Mouse (Mus musculus) liver, embryonic 16.5 days (tissue): ENCODE measurements around the gene Cdc42bpb. TPM values are rescaled to one million over a fixed set of nuclear protein-coding genes. Genes with fewer than 3 reads are reported as not detected.

Experiments
- ATAC-seq: fragments of 200-750 bp; cut with Nextera tagmentation; 2 replicates; pipeline ENCODE4 v1.8.0; 2017; ENCODE audit warnings: low read depth, mild to moderate bottlenecking, moderate number of reproducible peaks, moderate library complexity
- H3K27ac ChIP-seq: fragments of 300-500 bp; sonication (generic); 2 replicates; pipeline ENCODE4 v1.5.1; 2014; ENCODE audit warnings: mild to moderate bottlenecking, low read length
- H3K27me3 ChIP-seq: fragments of 300-500 bp; sonication (generic); 2 replicates; pipeline ENCODE4 v1.6.1; 2014; ENCODE audit warnings: low read depth, low read length, mixed read lengths; ENCODE audit not compliant: control insufficient read depth, insufficient read depth
- H3K36me3 ChIP-seq: fragments of 300-500 bp; sonication (generic); 2 replicates; pipeline ENCODE4 v1.6.1; 2014; ENCODE audit warnings: mild to moderate bottlenecking; ENCODE audit not compliant: control insufficient read depth, insufficient read depth
- H3K4me1 ChIP-seq: fragments of 300-500 bp; sonication (generic); 2 replicates; pipeline ENCODE4 v1.6.1; 2014; ENCODE audit warnings: low read depth, low read length, mixed read lengths; ENCODE audit not compliant: control insufficient read depth
- H3K4me2 ChIP-seq: fragments of 300-500 bp; sonication (generic); 2 replicates; pipeline ENCODE4 v1.6.1; 2014; ENCODE audit warnings: low read depth, low read length, mixed read lengths
- H3K4me3 ChIP-seq: fragments of 300-500 bp; sonication (generic); 2 replicates; pipeline ENCODE4 v1.5.1; 2014; ENCODE audit warnings: low read depth, mild to moderate bottlenecking, low read length
- H3K9ac ChIP-seq: fragments of 300-500 bp; sonication (generic); 2 replicates; pipeline ENCODE4 v1.6.1; 2014; ENCODE audit warnings: low read depth, low read length
- H3K9me3 ChIP-seq: fragments of 300-500 bp; sonication (generic); replicated peaks from 2 replicates; pipeline ENCODE4 v1.6.1; 2016; ENCODE audit warnings: low read length; ENCODE audit not compliant: control insufficient read depth
- WGBS: fragments of 180-500 bp; shearing (Covaris S2); extraction: QIAGEN DNeasy Blood & Tissue Kit; methylation state at CpG from one replicate; pipeline ENCODE4 v1.1.7; 2014; ENCODE audit not compliant: insufficient replicate concordance; 5-methylcytosine and 5-hydroxymethylcytosine counted together
- polyA plus RNA-seq: library from polyadenylated mRNA; unstranded; fragments of >200 nt; fragmentation: Nextera tagmentation; extraction: Ambion mirVana; gene quantifications from 2 replicates; pipeline ENCODE4 v1.2.1, GENCODE M21; 2015

Gene Cdc42bpb
- polyA plus RNA-seq, 1 experiment from 2014 or later = 10.1 TPM

- Histone ChIP-seq H3K4me3 (no peak overlapping the region), H3K27ac (no peak overlapping the region), H3K27me3 (no peaks in the 10 kb centered on the region), H3K4me1 (peaks cover 14% of the 10 kb centered on the region), H3K36me3 (no peaks in the 10 kb centered on the region), H3K9me3 (no peaks in the 10 kb centered on the region), H3K9ac (no peak overlapping the region), H3K4me2 (no peak overlapping the region)
- ATAC-seq = no peak
- 78% methylated on average over 8 of the region's 8 CpGs for WGBS
Measured at GRCm38 (mm10) chr12:111250116-111250515, 127.4 kb downstream of the Cdc42bpb start.

DNA sequence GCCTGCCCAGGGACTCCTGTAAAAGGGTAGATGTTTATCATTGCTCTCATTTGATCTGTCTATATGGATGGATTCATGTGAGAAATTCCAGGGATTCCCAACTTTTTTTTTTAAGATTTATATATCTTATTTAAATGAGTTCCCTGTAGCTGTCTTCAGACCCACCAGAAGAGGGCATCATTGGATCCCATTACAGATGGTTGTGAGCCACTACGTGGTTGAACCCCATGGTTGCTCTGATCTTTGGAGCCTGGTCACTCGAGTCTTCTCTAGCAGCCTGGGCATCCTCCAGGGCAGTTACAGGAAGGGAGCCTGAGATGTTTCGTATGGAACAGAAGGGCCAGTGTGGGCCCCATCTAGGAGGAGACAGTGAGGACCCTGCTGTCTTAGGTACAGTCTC lies 128.4 kb downstream of the Cdc42bpb start:
- Histone ChIP-seq H3K9me3 (no peaks in the 10 kb centered on the region), H3K9ac (no peak overlapping the region), H3K4me3 (no peak overlapping the region), H3K4me1 (peaks cover 14% of the 10 kb centered on the region), H3K27me3 (no peaks in the 10 kb centered on the region), H3K36me3 (no peaks in the 10 kb centered on the region), H3K4me2 (no peak overlapping the region), H3K27ac (no peak overlapping the region)
- ATAC-seq = no peak
- WGBS = 46% methylated on average over 3 of the region's 3 CpGs

DNA sequence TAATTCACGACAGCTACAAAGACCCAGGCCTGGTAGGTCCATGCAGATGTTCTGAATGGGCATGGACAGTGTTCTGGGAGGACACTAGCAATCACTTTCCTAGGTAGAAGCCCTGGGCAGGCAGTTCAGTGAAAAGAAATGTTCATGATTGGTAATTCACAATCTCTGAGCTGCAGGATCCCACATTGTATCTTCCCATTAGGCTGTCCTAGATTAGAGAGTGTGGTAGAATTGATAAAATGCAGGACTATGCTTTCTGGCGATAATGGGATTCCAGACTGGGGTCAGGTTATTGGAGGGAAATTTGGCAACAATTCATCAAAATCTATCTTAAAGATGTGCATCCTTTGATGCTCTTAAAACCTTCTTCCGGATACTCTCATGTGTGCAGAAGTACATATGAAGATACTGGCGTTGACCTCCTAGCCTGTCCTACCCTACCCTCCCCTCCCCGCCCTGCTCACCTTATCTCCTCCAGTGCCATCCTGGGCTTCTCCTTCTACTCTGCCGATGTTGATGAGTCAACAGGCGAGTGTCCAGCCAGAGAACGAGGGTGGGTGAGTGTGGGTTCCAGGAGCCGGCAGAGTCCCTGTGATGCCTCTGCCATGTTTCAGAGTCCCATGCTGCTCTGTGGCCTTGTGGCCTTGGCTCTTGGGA lies 130.6 kb downstream of the Cdc42bpb start:
- 41% methylated on average over 9 of the region's 9 CpGs for WGBS
- ATAC-seq = peak; percentile 87
- Histone ChIP-seq H3K9ac (no peak overlapping the region), H3K4me2 (0 out of 2 replicates have a peak overlapping the region, but pooled peaks have one; percentile 22), H3K27me3 (no peaks in the 10 kb centered on the region), H3K4me1 (peaks cover 14% of the 10 kb centered on the region), H3K27ac (no peak overlapping the region), H3K4me3 (no peak overlapping the region), H3K36me3 (no peaks in the 10 kb centered on the region), H3K9me3 (no peaks in the 10 kb centered on the region)

DNA sequence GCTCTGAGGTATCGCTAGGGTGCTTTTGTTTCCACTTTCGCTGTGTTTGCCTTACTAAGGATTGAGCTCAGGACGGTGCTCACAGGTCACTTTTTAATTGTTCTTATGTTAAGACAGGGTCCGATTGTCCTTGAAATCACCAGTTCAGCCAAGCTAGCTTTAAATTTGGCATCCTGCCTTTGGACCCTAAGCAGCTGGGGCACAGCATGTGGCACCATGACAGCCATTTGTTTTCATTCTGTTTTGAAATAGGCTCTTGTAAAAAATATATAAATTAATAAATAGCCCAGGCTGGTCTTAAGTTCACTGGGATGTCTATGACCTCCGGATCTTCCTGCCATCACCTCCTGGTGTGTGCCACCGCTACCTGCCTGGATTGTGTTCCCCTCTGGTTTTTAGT lies 132.4 kb downstream of the Cdc42bpb start:
- H3K4me1 ChIP-seq = peaks cover 14% of the 10 kb centered on the region
- H3K4me2 ChIP-seq = no peak overlapping the region
- WGBS = 84% methylated on average over 6 of the region's 6 CpGs
- H3K4me3 ChIP-seq = no peak overlapping the region
- no peaks in the 10 kb centered on the region for H3K9me3 ChIP-seq
- no peak overlapping the region for H3K9ac ChIP-seq
- no peak overlapping the region for H3K27ac ChIP-seq
- no peaks in the 10 kb centered on the region for H3K36me3 ChIP-seq
- no peak for ATAC-seq
- no peaks in the 10 kb centered on the region for H3K27me3 ChIP-seq

DNA sequence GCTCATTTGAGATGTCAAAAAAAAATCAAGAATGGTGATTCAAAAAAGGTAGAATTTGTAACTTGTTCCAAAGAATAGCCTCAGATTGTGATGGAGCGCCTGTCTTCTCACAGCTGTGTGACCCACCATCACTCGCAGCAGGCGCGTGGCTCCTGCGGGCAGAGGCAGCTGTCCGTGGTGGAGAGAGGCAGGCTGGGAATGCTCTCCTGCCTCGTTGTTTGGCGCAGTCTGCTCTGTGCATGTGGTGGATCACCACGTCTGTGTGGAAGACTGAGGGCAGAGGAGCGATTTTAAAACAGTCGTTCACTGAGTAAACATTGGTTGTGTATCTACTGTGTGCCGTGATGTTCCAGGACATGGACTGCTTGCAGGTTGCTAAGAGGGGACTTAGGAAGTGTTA lies 133.8 kb downstream of the Cdc42bpb start:
- no peak for ATAC-seq
- no peak overlapping the region for H3K27ac ChIP-seq
- H3K27me3 ChIP-seq = no peaks in the 10 kb centered on the region
- H3K4me3 ChIP-seq = no peak overlapping the region
- no peak overlapping the region for H3K9ac ChIP-seq
- no peaks in the 10 kb centered on the region for H3K36me3 ChIP-seq
- 74% methylated on average over 12 of the region's 12 CpGs for whole genome bisulfite sequencing
- peaks cover 14% of the 10 kb centered on the region for H3K4me1 ChIP-seq
- H3K9me3 ChIP-seq = no peaks in the 10 kb centered on the region
- no peak overlapping the region for H3K4me2 ChIP-seq

Other genes with a start within 250 kb of the Cdc42bpb start
- gene Traf3, start 211.3 kb downstream of the Cdc42bpb start, polyA plus RNA-seq = 1.6 and 2.3 TPM in 2 replicates
- gene 4930595D18Rik, start 193.2 kb downstream of the Cdc42bpb start, polyA plus RNA-seq = not detected in 2 replicates
- gene Amn, start 106.6 kb downstream of the Cdc42bpb start, polyA plus RNA-seq = 1.3 and 2.2 TPM in 2 replicates
- gene Lbhd2, start 29.1 kb upstream of the Cdc42bpb start, polyA plus RNA-seq = not detected in 2 replicates
- gene Exoc3l4, start 39.3 kb upstream of the Cdc42bpb start, polyA plus RNA-seq = 23.4 and 28.5 TPM in 2 replicates
- 71.9 and 77.2 TPM in 2 replicates for gene Tnfaip2, start 64.8 kb upstream of the Cdc42bpb start, polyA plus RNA-seq
- 0.46 and 0.52 TPM in 2 replicates for gene Gm266, start 108.1 kb upstream of the Cdc42bpb start, polyA plus RNA-seq
- gene Eif5, start 160.3 kb upstream of the Cdc42bpb start, polyA plus RNA-seq = 522 and 558 TPM in 2 replicates
- gene Mark3, start 196.8 kb upstream of the Cdc42bpb start, polyA plus RNA-seq = 7.0 and 9.2 TPM in 2 replicates